Mouse (Mus musculus): ENCODE measurements around the gene Gm9903. TPM values are rescaled to one million over a fixed set of nuclear protein-coding genes. Genes with fewer than 3 reads are reported as not detected.

Gm9903 gene
- total RNA-seq, 1 experiment from 2014 or later = not detected

- no peak for ATAC-seq (replicated peaks; ENCODE audit: insufficient number of reproducible peaks, low FRiP score, low TSS enrichment, poor library complexity, severe bottlenecking)
Measured at GRCm38 (mm10) chr5:33681044-33681443, 51.3 kb downstream of the Gm9903 start.

Other genes starting within 250 kb of the Gm9903 start
- gene Nkx1-1, start 195.9 kb upstream of the Gm9903 start, total RNA-seq (2017) = not detected in 3 replicates
- gene Fam53a, start 290 bp upstream of the Gm9903 start, total RNA-seq (2017) = 12.5 to 25.0 TPM (median 16.3 TPM) in 3 replicates
- gene Slbp, start 22.6 kb downstream of the Gm9903 start, total RNA-seq (2017) = 195 to 235 TPM (median 203 TPM) in 3 replicates
- gene Tacc3, start 28.2 kb downstream of the Gm9903 start, total RNA-seq (2017) = 24.9 to 30.8 TPM (median 27.7 TPM) in 3 replicates
- 5.3 to 21.8 TPM (median 6.9 TPM) in 3 replicates for gene Tmem129, start 28.5 kb downstream of the Gm9903 start, total RNA-seq (2017)
- gene Fgfr3, start 91.7 kb downstream of the Gm9903 start, total RNA-seq (2017) = not detected in 3 replicates
- gene Letm1, start 152.9 kb downstream of the Gm9903 start, total RNA-seq (2017) = 15.7 to 27.1 TPM (median 21.0 TPM) in 3 replicates
- 28.8 to 58.1 TPM (median 35.7 TPM) in 3 replicates for gene Nsd2, start 190.8 kb downstream of the Gm9903 start, total RNA-seq (2017)

Measured in monocyte, adult 5-6 weeks (primary cell).